Mouse (Mus musculus) brain, embryonic 14.5 days (tissue): ENCODE results near the gene Ascl5.

Source experiments
- CTCF ChIP-seq: fragments of 200-500 bp; IDR thresholded peaks from 2 replicates; pipeline ENCODE4 v1.5.1; 2012; ENCODE audit warnings: inconsistent platforms, mild to moderate bottlenecking, moderate library complexity, borderline replicate concordance; ENCODE audit not compliant: insufficient read depth, insufficient read length; ENCODE audit errors: extremely low read depth
- POLR2A ChIP-seq: fragments of 200-500 bp; IDR thresholded peaks from 2 replicates; pipeline ENCODE4 v1.6.1; 2012; ENCODE audit warnings: mild to moderate bottlenecking, inconsistent platforms, borderline replicate concordance; ENCODE audit not compliant: poor library complexity, insufficient read depth, insufficient read length, severe bottlenecking; ENCODE audit errors: extremely low read depth

DNA sequence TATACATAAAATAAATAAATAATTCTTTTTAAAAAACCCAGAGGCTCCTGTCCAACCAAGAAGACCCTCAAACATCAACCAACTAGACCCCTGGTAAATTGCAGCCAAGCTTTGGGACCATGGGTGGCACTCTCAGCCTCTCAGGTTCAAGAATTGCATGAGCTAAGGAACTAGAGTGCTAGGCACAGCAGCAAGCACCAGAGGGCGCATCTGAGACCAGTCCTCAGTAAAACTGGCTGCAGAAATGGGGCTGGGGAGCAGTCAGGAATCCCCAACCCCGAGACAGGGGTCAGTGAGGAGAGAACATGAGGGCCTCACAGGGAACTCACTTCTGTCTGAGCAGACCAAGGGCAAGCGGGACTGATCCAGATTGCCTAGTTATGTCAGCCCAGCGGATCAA lies 4.8 kb upstream of the Ascl5 start:
- TF ChIP-seq POLR2A (no peak), CTCF (peak; percentile 79)
